Mouse (Mus musculus): ENCODE data around the gene Slc7a3.
"Not testable (repeated sequence)": the region's sequence is repeated elsewhere in the genome, so short reads cannot be mapped to it uniquely, and the experiment has no call there.

Gene Slc7a3

DNA sequence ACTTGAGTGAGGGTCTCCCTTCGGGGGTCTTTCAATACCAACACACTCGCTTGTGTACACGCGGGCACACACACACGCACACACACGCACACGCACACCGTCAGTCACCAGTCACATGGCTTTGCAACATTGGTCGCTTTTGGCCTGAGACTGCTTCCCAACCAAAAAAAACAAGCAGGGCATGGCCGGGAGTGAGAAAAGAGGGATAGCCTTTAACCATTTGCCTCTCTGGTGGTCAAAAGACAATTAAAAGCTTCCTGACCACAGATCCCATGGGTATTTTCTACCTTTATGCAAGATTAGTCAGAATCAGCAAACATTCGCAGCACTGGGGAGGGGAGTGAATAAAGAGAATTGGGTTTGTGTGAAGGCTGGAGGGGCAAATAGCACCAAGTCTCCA, at the start of gene Slc7a3:
Slc7a3 (minus strand) TSS at position 101 of the 400 bp plus-strand sequence.
- no peak for DNase-seq (ENCODE audit: low spot score)

- DNase-seq (ENCODE audit: low spot score), result no peak
Observed at GRCm38 (mm10) chrX:101131992-101132791, 46.4 kb upstream of the Slc7a3 start.

- DNase-seq (ENCODE audit: low spot score), result peak; percentile 9
Observed at GRCm38 (mm10) chrX:101131001-101131400, 45.2 kb upstream of the Slc7a3 start.

DNA sequence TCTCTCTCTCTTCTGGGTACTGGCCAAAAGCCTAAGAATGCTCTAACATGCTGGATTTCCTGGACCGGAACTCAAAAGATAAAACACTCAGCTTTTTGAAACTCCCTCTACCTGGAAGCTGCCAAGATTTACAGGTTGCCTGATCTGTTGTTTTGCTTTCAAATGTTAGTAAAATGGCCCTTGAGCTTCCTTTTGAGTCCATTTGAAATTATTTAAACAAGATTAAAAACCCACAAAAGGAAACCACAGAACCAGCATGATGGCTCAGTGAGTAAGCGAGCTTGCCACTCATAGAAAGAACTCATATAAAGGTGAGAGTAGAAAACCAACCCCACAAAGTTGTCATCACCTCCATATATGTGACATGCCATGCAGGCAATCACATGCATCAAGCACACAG, 42.7 kb upstream of the Slc7a3 start:
- DNase-seq (ENCODE audit: low spot score), result no peak

DNA sequence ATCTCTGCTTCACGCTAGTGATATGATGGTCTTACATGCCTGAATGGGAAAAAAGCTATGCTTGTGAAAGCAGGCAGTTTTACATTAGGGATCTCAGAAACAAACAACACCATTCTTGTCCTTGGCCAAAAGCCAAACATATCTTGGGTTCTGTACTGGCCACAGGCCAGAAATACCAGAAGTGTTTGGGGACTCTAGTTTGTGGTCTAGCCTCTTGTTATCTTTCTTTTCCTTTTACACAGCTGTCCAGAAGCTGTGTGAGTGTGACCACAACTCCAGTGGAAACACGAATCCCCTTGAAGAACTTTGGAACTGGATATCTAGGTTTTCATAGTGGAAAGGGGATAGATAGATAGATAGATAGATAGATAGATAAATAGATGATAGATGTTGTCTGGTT, 41.2 kb upstream of the Slc7a3 start:
- no peak for DNase-seq (ENCODE audit: low spot score)

DNA sequence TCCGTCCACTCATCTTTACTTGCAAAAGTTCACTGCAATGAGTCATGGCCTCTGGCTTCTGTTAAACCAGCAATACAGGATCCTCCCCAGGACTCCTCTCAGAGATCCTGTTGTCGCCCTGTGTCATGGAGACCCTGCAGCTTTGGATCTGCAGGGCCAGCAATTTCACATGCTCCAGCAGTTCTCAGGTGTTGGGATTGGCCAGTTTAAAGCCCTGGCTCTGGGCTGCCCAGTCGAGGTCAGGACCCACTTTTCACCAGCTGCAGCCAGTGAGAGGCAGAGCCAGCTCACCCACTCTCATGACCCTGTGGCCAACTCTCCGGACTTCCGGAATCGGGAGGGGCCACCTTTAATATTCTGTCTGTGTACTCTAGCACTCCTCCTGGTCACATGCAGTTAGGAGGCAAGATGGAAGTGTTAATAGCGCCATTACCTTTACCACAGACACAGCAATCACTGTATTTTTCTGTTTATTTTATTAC, 40.7 kb upstream of the Slc7a3 start:
- DNase-seq (ENCODE audit: low spot score), result no peak

DNA sequence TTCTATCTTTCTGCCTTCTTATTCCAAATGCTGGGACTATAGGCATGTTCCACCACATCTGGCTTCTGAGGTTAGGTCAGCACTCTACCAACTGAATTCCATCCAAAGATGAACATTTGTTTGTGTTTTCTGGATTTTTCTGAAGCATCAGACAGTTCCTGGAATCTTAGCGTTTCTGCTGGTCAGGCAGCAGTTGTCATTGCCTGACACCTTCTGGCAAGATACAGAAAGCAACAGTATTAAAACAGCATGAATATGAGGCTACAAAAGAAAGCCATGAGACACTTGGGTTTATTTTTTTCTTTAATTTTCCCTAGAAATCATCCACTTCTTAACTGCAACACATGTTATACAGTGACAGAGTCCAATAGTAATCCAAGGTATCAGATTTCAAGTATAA, 34.7 kb upstream of the Slc7a3 start:
- no peak for DNase-seq (ENCODE audit: low spot score)

- not testable (repeated sequence) for DNase-seq (ENCODE audit: low spot score)
Observed at GRCm38 (mm10) chrX:101085211-101085610, 609 bp downstream of the Slc7a3 start.

DNA sequence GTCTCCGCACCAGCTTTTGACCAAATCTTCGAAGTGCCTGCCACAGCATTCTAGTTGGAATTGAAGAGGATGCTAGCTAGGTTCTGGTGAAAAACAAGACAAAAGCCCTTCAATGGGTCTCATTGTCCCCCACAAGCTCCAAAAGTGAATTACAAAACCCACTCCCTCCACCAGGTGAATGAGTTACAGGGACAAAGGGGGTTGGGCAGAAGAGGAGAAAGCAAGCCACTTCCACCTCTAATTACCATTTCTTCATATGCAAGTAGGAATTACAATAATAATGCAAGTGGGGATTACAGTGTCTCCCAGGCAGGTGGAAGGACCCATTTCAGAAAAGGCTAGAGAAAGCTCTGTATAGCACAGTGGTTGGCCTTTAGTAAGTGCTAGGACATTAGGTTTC, 1.6 kb downstream of the Slc7a3 start:
- DNase-seq (ENCODE audit: low spot score), result no peak

GRCm38 (mm10) chrX:101065245-101065644, 20.6 kb downstream of the Slc7a3 start:
- DNase-seq (ENCODE audit: low spot score), result no peak

- no peak for DNase-seq (ENCODE audit: low spot score)
Observed at GRCm38 (mm10) chrX:101063503-101063902, 22.3 kb downstream of the Slc7a3 start.

- no peak for DNase-seq (ENCODE audit: low spot score)
Observed at GRCm38 (mm10) chrX:101059541-101059940, 26.3 kb downstream of the Slc7a3 start, which contains the start of gene Tex11. Gene Tex11 (minus strand): TSS chrX:101059667.
